Mouse (Mus musculus): ENCODE results near the gene Fyb.
"Not testable (repeated sequence)": the region's sequence is repeated elsewhere in the genome, so short reads cannot be mapped to it uniquely, and the experiment has no call there.

Gene Fyb

GRCm38 (mm10) chr15:6562161-6562560, 39.5 kb downstream of the Fyb start:
- no peak for DNase-seq (ENCODE audit: low spot score in 2 of 2)

- DNase-seq (ENCODE audit: low spot score in 2 of 2), result no peak
Observed at GRCm38 (mm10) chr15:6562629-6563028, 40.0 kb downstream of the Fyb start.

- no peak for DNase-seq (ENCODE audit: low spot score in 2 of 2)
Observed at GRCm38 (mm10) chr15:6564977-6565421, 42.3 kb downstream of the Fyb start.

- no peak for DNase-seq (ENCODE audit: low spot score in 2 of 2)
Observed at GRCm38 (mm10) chr15:6565873-6566272, 43.2 kb downstream of the Fyb start.

- no peak for DNase-seq (ENCODE audit: low spot score in 2 of 2)
Observed at GRCm38 (mm10) chr15:6567993-6568392, 45.3 kb downstream of the Fyb start.

- no peak for DNase-seq (ENCODE audit: low spot score in 2 of 2)
Observed at GRCm38 (mm10) chr15:6568605-6569004, 46.0 kb downstream of the Fyb start.

- DNase-seq (ENCODE audit: low spot score in 2 of 2), result no peak
Observed at GRCm38 (mm10) chr15:6569074-6569473, 46.4 kb downstream of the Fyb start.

- no peak for DNase-seq (ENCODE audit: low spot score in 2 of 2)
Observed at GRCm38 (mm10) chr15:6570164-6570861, 47.7 kb downstream of the Fyb start.

- DNase-seq (ENCODE audit: low spot score in 2 of 2), result peak in 1 of 2 experiments; percentile 67
Observed at GRCm38 (mm10) chr15:6570876-6571275, 48.2 kb downstream of the Fyb start.

GRCm38 (mm10) chr15:6574283-6574960, 51.8 kb downstream of the Fyb start:
- DNase-seq (ENCODE audit: low spot score in 2 of 2), result peak; percentile 62 to 71

GRCm38 (mm10) chr15:6577971-6578370, 55.3 kb downstream of the Fyb start:
- DNase-seq (ENCODE audit: low spot score in 2 of 2), result no peak

- no peak for DNase-seq (ENCODE audit: low spot score in 2 of 2)
Observed at GRCm38 (mm10) chr15:6578654-6579053, 56.0 kb downstream of the Fyb start.

GRCm38 (mm10) chr15:6579194-6579768, 56.6 kb downstream of the Fyb start:
- DNase-seq (ENCODE audit: low spot score in 2 of 2), result no peak

GRCm38 (mm10) chr15:6579769-6580261, 57.2 kb downstream of the Fyb start:
- DNase-seq (ENCODE audit: low spot score in 2 of 2), result peak; percentile 56 to 57

- no peak for DNase-seq (ENCODE audit: low spot score in 2 of 2)
Observed at GRCm38 (mm10) chr15:6584645-6585044, 62.0 kb downstream of the Fyb start.

- not testable (repeated sequence) for DNase-seq (ENCODE audit: low spot score in 2 of 2)
Observed at GRCm38 (mm10) chr15:6586351-6586750, 63.7 kb downstream of the Fyb start.

GRCm38 (mm10) chr15:6587526-6587925, 64.9 kb downstream of the Fyb start:
- no peak for DNase-seq (ENCODE audit: low spot score in 2 of 2)

- DNase-seq (ENCODE audit: low spot score in 2 of 2), result peak; percentile 59 to 64
Observed at GRCm38 (mm10) chr15:6588192-6588591, 65.5 kb downstream of the Fyb start.

- no peak for DNase-seq (ENCODE audit: low spot score in 2 of 2)
Observed at GRCm38 (mm10) chr15:6590846-6591451, 68.3 kb downstream of the Fyb start.

GRCm38 (mm10) chr15:6591527-6591926, 68.9 kb downstream of the Fyb start:
- no peak for DNase-seq (ENCODE audit: low spot score in 2 of 2)

GRCm38 (mm10) chr15:6592561-6593253, 70.1 kb downstream of the Fyb start:
- DNase-seq (ENCODE audit: low spot score in 2 of 2), result peak; percentile 58 to 65

GRCm38 (mm10) chr15:6593254-6593623, 70.6 kb downstream of the Fyb start:
- DNase-seq (ENCODE audit: low spot score in 2 of 2), result no peak

Data from thymus, postnatal 10 days (tissue).